Mouse (Mus musculus) heart, embryonic 11.5 days (tissue): ENCODE results near the gene Mrpl36. TPM values are rescaled to one million over a fixed set of nuclear protein-coding genes. Genes with fewer than 3 reads are reported as not detected.
A peak's percentile ranks its signal among the peaks of the same experiment; 100 is the strongest.

Experiments used
- ATAC-seq: fragments of 200-750 bp; cut with Nextera tagmentation; replicated peaks from 2 replicates; pipeline ENCODE4 v1.8.0; 2017; ENCODE audit warnings: moderate library complexity; ENCODE audit not compliant: insufficient number of reproducible peaks, low FRiP score, low TSS enrichment
- H3K27ac ChIP-seq: fragments of 300-500 bp; sonication (generic); 2 replicates; pipeline ENCODE4 v1.5.1; 2014; ENCODE audit warnings: mild to moderate bottlenecking, low read depth, low read length
- H3K27me3 ChIP-seq: fragments of 300-500 bp; sonication (generic); 2 replicates; pipeline ENCODE4 v1.6.1; 2014; ENCODE audit warnings: mild to moderate bottlenecking, low read length, mixed read lengths; ENCODE audit not compliant: control insufficient read depth, insufficient read depth
- H3K36me3 ChIP-seq: fragments of 300-500 bp; sonication (generic); 2 replicates; pipeline ENCODE4 v1.6.1; 2014; ENCODE audit warnings: mild to moderate bottlenecking, low read length, moderate library complexity, mixed read lengths; ENCODE audit not compliant: control insufficient read depth, insufficient read depth
- H3K4me1 ChIP-seq: fragments of 300-500 bp; sonication (generic); 2 replicates; pipeline ENCODE4 v1.6.1; 2014; ENCODE audit warnings: low read length; ENCODE audit not compliant: control insufficient read depth, insufficient read depth
- H3K4me2 ChIP-seq: fragments of 300-500 bp; sonication (generic); 2 replicates; pipeline ENCODE4 v1.6.1; 2014; ENCODE audit warnings: mild to moderate bottlenecking, moderate library complexity
- H3K4me3 ChIP-seq: fragments of 300-500 bp; sonication (generic); 2 replicates; pipeline ENCODE4 v1.5.1; 2014; ENCODE audit warnings: low read depth, low read length
- H3K9ac ChIP-seq: fragments of 300-500 bp; sonication (generic); 2 replicates; pipeline ENCODE4 v1.6.1; 2014; ENCODE audit warnings: mild to moderate bottlenecking, low read depth, low read length, moderate library complexity
- H3K9me3 ChIP-seq: fragments of 300-500 bp; sonication (generic); replicated peaks from 2 replicates; pipeline ENCODE4 v1.6.1; 2016; ENCODE audit warnings: low read length; ENCODE audit not compliant: control insufficient read depth
- WGBS: fragments of 180-500 bp; shearing (Covaris S2); extraction: QIAGEN DNeasy Blood & Tissue Kit; methylation state at CpG from one replicate; pipeline ENCODE4 v1.1.7; 2014; ENCODE audit not compliant: insufficient replicate concordance; 5-methylcytosine and 5-hydroxymethylcytosine counted together
- polyA plus RNA-seq: library from polyadenylated mRNA; unstranded; fragments of >200 nt; fragmentation: Nextera tagmentation; extraction: Ambion mirVana; gene quantifications from 2 replicates; pipeline ENCODE4 v1.2.1, GENCODE M21; 2014

Mrpl36 gene
- polyA plus RNA-seq, 1 experiment from 2014 or later, result 170 TPM

- WGBS, result 0% methylated on average over 42 of the region's 42 CpGs
- peaks cover 26% of the 10 kb centered on the region for H3K4me1 ChIP-seq
These were observed 2.7 kb downstream of the Mrpl36 start for GRCm38 (mm10) chr13:73330844-73331501.

DNA sequence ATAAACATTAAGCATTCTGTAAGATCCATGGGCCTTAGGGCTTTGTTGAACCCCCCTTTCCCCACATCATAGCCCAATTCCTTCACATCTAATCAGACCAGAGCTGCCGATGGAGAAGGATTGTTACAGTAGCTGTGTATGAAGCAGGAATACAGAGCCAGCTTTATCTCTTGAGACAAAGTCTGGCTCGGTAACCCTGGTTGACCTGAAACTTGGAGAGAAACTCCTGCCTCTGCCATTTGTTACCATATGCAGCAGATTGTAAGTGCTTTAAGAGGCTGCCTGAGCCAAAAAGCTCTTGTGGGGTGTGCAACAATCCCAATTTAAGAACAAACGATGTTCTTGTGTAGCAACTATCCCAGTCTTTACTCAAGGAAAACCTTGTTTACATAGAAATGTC is 3.4 kb downstream of the Mrpl36 start:
- Histone ChIP-seq H3K9me3 (no peaks in the 10 kb centered on the region), H3K4me1 (peaks cover 29% of the 10 kb centered on the region)

More at GRCm38 (mm10) chr13:73330844-73331501, 2.7 kb downstream of the Mrpl36 start:
- H3K36me3 ChIP-seq, result no peaks in the 10 kb centered on the region
- H3K9me3 ChIP-seq, result no peaks in the 10 kb centered on the region
- H3K9ac ChIP-seq, result peak overlapping the region; percentile 97
- H3K4me2 ChIP-seq, result peak overlapping the region; percentile 97
- peak overlapping the region; percentile 95 for H3K4me3 ChIP-seq
- peak overlapping the region; percentile 85 for H3K27ac ChIP-seq
- H3K27me3 ChIP-seq, result no peaks in the 10 kb centered on the region
- peak; percentile 87 for ATAC-seq

GRCm38 (mm10) chr13:73336753-73337152 is 8.4 kb downstream of the Mrpl36 start:
- 45% methylated on average over 7 of the region's 7 CpGs for WGBS
- H3K9me3 ChIP-seq, result no peaks in the 10 kb centered on the region
- H3K27ac ChIP-seq, result peak overlapping the region; percentile 57
- H3K36me3 ChIP-seq, result no peaks in the 10 kb centered on the region
- no peak overlapping the region for H3K4me3 ChIP-seq
- H3K4me2 ChIP-seq, result 0 out of 2 replicates have a peak overlapping the region, but pooled peaks have one; percentile 9
- no peak overlapping the region for H3K9ac ChIP-seq
- no peaks in the 10 kb centered on the region for H3K27me3 ChIP-seq
- ATAC-seq, result peak; percentile 41
- H3K4me1 ChIP-seq, result peaks cover 25% of the 10 kb centered on the region

More for the DNA sequence above, 3.4 kb downstream of the Mrpl36 start:
- Histone ChIP-seq H3K27me3 (no peaks in the 10 kb centered on the region), H3K27ac (peak overlapping the region; percentile 85), H3K9ac (peak overlapping the region; percentile 97), H3K36me3 (no peaks in the 10 kb centered on the region), H3K4me3 (peak overlapping the region; percentile 95), H3K4me2 (peak overlapping the region; percentile 97)
- 33% methylated on average over 3 of the region's 3 CpGs for WGBS
- no peak for ATAC-seq

- ATAC-seq, result no peak
- Histone ChIP-seq H3K27me3 (no peaks in the 10 kb centered on the region), H3K4me3 (no peak overlapping the region), H3K9me3 (no peaks in the 10 kb centered on the region), H3K4me2 (0 out of 2 replicates have a peak overlapping the region, but pooled peaks have one; percentile 37), H3K36me3 (no peaks in the 10 kb centered on the region), H3K9ac (no peak overlapping the region), H3K27ac (no peak overlapping the region), H3K4me1 (0 out of 2 replicates have a peak, but pooled peaks cover 4% of the 10 kb centered on the region)
- 64% methylated on average over 9 of the region's 9 CpGs for WGBS
These were observed 17.0 kb downstream of the Mrpl36 start for GRCm38 (mm10) chr13:73345102-73345890.

- WGBS, result 25% methylated on average over 2 of the region's 2 CpGs
- H3K4me3 ChIP-seq, result 0 out of 2 replicates have a peak overlapping the region, but pooled peaks have one; percentile 0
- H3K4me1 ChIP-seq, result 0 out of 2 replicates have a peak, but pooled peaks cover 6% of the 10 kb centered on the region
- no peaks in the 10 kb centered on the region for H3K36me3 ChIP-seq
- no peak overlapping the region for H3K9ac ChIP-seq
- H3K4me2 ChIP-seq, result peak overlapping the region; percentile 37
- H3K27ac ChIP-seq, result 0 out of 2 replicates have a peak overlapping the region, but pooled peaks have one; percentile 10
- H3K27me3 ChIP-seq, result no peaks in the 10 kb centered on the region
- no peak for ATAC-seq
- H3K9me3 ChIP-seq, result no peaks in the 10 kb centered on the region
These were observed 17.8 kb downstream of the Mrpl36 start for GRCm38 (mm10) chr13:73346131-73346530.

- Histone ChIP-seq H3K9me3 (no peaks in the 10 kb centered on the region), H3K27me3 (no peaks in the 10 kb centered on the region), H3K27ac (peak overlapping the region; percentile 50), H3K9ac (no peak overlapping the region), H3K4me2 (peak overlapping the region; percentile 27), H3K4me1 (peaks cover 10% of the 10 kb centered on the region; the same call in 1 of the 2 replicates), H3K4me3 (no peak overlapping the region), H3K36me3 (no peaks in the 10 kb centered on the region)
- no peak for ATAC-seq
- 44% methylated on average over 4 of the region's 4 CpGs for WGBS
These were observed 18.4 kb downstream of the Mrpl36 start for GRCm38 (mm10) chr13:73346743-73347142.

- H3K27ac ChIP-seq, result peak overlapping the region; percentile 50
- no peaks in the 10 kb centered on the region for H3K9me3 ChIP-seq
- H3K27me3 ChIP-seq, result no peaks in the 10 kb centered on the region
- H3K4me3 ChIP-seq, result no peak overlapping the region
- no peaks in the 10 kb centered on the region for H3K36me3 ChIP-seq
- H3K4me2 ChIP-seq, result 0 out of 2 replicates have a peak overlapping the region, but pooled peaks have one; percentile 27
- peaks cover 10% of the 10 kb centered on the region; the same call in 1 of the 2 replicates for H3K4me1 ChIP-seq
- no peak for ATAC-seq
- 61% methylated on average over 3 of the region's 3 CpGs for WGBS
- no peak overlapping the region for H3K9ac ChIP-seq
These were observed 18.9 kb downstream of the Mrpl36 start for GRCm38 (mm10) chr13:73347171-73347570.

DNA sequence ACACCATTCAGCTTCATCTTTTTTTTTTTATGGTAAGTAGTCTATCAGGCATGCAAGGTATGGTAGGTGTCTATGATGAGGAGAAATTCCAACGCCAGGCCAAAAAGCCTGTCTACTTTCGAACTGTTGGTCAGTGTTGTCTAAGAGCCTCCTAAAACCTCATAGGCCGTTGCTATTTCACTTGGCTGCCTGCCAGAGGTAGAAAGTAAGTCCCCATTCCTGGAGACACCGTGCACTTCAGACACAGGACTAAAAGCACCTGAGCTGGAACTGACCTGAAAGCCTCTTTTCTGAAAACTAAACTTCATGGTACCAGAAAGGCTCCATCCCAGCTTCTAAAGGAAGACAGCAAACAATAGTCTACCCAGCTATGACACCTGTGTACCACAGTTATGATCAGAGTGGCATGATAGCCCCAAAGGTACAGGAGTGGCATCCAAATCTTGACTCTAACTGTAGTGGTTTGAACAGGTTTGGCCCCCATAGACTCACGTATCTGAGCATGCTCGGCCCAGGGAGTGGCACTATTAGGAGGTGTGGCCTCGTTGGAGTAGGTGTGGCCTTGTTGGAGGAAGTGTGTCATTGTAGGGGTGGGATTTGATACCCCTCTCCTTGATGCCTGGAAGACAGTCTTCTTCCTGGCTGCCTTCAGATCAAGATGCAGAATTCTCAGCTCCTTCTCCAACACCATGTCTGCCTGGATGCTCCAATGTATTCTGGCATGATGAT is 19.8 kb downstream of the Mrpl36 start:
- Histone ChIP-seq H3K4me1 (peaks cover 10% of the 10 kb centered on the region; the same call in 1 of the 2 replicates), H3K36me3 (no peaks in the 10 kb centered on the region), H3K4me2 (no peak overlapping the region), H3K9ac (no peak overlapping the region), H3K4me3 (no peak overlapping the region), H3K9me3 (no peaks in the 10 kb centered on the region), H3K27me3 (no peaks in the 10 kb centered on the region), H3K27ac (no peak overlapping the region)
- ATAC-seq, result no peak
- WGBS, result 75% methylated on average over 7 of the region's 7 CpGs
